Mouse (Mus musculus): ENCODE data around the gene Slc25a47. TPM values are rescaled to one million over a fixed set of nuclear protein-coding genes. Genes with fewer than 3 reads are reported as not detected.

Gene Slc25a47
- polyA plus RNA-seq, 1 experiment from 2014 or later = 12.1 TPM

DNA sequence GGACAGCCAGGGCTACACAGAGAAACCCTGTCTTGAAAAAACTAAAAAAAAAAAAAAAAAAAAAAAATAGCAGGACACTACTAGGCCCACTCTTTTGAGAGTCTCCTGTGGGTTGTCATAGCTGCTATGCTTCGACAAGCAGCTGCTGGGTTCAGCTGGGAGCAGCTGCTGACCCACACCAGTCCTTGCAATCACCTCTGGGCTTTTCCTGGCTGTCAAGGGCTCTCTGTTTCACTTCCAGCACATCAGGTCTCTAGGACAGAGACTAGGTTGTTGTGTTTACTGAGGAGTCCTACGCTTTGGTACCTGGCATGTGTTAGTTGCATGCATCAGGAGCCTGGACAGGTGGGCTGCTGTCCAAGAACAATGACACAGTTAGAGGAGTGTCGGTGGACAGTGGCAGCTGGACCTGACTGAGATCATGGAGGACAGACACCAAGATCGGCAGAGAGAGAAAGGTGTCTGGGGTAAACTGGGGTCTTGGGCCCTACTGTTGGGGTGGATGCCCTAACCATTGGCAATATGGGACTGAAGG is 13.7 kb downstream of the Slc25a47 start:
- no peak overlapping the region for H3K9ac ChIP-seq
- no peaks in the 10 kb centered on the region for H3K9me3 ChIP-seq
- no peak overlapping the region for H3K4me2 ChIP-seq
- no peaks in the 10 kb centered on the region for H3K27me3 ChIP-seq
- H3K27ac ChIP-seq (replicated peaks) = no peak overlapping the region
- 86% methylated on average over 4 of the region's 4 CpGs for WGBS
- no peak for ATAC-seq (ENCODE audit: low read depth)
- H3K4me3 ChIP-seq = no peak overlapping the region
- H3K36me3 ChIP-seq = peaks cover 14% of the 10 kb centered on the region
- peaks cover 13% of the 10 kb centered on the region for H3K4me1 ChIP-seq (replicated peaks)

DNA sequence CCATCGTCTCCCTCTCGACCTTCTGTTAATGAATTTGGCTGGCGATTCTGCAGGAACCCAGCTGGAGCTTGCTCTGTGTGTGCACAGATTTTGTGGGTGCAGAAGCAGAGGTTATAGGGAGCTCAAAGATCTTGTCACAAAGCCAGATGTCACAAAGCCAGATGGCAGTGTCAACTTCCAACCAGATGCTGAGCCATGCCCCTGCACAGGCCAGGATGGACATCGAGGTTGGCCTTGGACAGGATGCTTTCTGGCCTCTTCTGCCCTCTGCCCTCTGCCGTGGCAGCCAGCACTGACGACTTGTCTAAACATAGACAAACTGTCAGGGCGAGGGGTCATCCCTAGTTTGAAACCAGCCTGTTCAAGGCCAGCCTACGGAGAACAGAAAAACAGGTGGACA is 14.3 kb downstream of the Slc25a47 start:
- H3K27me3 ChIP-seq = no peaks in the 10 kb centered on the region
- H3K9me3 ChIP-seq = no peaks in the 10 kb centered on the region
- no peak for ATAC-seq (ENCODE audit: low read depth)
- H3K4me1 ChIP-seq (replicated peaks) = peaks cover 13% of the 10 kb centered on the region
- H3K9ac ChIP-seq = no peak overlapping the region
- H3K27ac ChIP-seq (replicated peaks) = no peak overlapping the region
- no peak overlapping the region for H3K4me2 ChIP-seq
- no peak overlapping the region for H3K4me3 ChIP-seq
- WGBS = 64% methylated on average over 8 of the region's 8 CpGs
- H3K36me3 ChIP-seq = peaks cover 8% of the 10 kb centered on the region

DNA sequence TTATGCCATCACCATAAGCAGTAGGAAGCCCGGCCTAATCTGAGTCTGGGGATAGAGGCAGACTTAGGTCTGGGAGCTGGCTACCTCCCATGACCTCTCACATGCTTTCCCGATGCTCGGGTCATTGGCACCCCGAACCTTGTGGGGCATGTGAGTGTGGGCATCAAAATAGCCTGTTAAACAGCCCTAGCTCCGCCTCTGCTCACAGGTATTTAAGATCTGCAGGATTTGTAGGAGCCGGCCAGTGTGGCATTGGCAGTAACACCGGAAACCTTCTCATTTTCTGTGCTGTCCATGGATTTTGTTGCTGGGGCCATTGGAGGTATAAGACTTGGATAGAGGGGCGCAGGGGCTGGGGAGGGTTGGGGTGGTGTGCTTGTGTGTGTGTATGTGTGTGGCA is 15.0 kb downstream of the Slc25a47 start:
- H3K4me2 ChIP-seq = no peak overlapping the region
- ATAC-seq (ENCODE audit: low read depth) = no peak
- H3K36me3 ChIP-seq = peaks cover 3% of the 10 kb centered on the region; the same call in 1 of the 2 replicates
- H3K4me1 ChIP-seq (replicated peaks) = peaks cover 13% of the 10 kb centered on the region
- no peak overlapping the region for H3K9ac ChIP-seq
- no peak overlapping the region for H3K4me3 ChIP-seq
- WGBS = 90% methylated on average over 8 of the region's 8 CpGs
- H3K27me3 ChIP-seq = no peaks in the 10 kb centered on the region
- no peak overlapping the region for H3K27ac ChIP-seq (replicated peaks)
- H3K9me3 ChIP-seq = no peaks in the 10 kb centered on the region

DNA sequence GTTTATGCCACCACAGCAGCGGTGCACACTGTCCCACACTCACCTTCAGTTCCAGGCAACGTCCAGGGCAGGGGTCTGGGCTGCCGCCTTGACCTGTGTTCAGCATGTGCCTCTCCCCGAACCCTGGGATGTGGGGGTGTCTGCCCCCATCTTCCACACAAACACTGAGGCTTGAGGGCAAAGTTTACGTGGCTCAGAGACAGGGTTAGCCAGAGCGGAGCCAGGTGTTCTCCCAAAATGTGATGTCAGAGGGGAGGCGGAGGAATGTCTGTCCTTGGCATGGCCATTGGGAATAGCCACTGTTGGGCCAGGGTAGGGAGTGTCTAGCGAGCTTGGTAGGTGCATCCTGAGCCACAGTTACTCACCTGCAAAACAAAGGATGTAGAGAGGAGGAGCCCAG is 17.0 kb downstream of the Slc25a47 start:
- WGBS = 90% methylated on average over 8 of the region's 8 CpGs
- H3K4me2 ChIP-seq = no peak overlapping the region
- ATAC-seq (ENCODE audit: low read depth) = no peak

DNA sequence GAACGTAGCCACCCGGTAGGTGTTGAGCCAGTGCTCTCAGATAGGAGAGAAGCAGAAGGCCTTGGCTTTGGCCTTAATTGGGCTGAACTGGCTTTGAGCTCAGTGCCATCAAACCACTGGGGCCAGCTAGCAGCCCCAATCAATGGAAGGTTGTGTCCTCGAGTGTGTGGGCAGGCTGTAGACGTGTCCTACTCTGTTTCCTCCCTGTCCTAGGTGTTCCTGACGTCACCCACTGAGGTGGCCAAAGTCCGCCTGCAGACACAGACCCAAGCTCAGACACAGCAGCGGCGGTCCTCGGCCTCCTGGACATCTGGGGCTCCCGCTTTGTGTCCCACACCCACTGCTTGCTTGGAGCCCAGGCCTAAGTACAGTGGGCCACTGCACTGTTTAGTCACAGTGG is 19.2 kb downstream of the Slc25a47 start:
- ATAC-seq (ENCODE audit: low read depth) = no peak
- no peaks in the 10 kb centered on the region for H3K9me3 ChIP-seq
- 93% methylated on average over 10 of the region's 10 CpGs for WGBS

More for the DNA sequence above, 17.0 kb downstream of the Slc25a47 start:
- Histone ChIP-seq H3K36me3 (peaks cover 6% of the 10 kb centered on the region; the same call in 1 of the 2 replicates), H3K4me3 (no peak overlapping the region), H3K9me3 (no peaks in the 10 kb centered on the region), H3K27ac (replicated peaks) (no peak overlapping the region), H3K9ac (no peak overlapping the region), H3K27me3 (no peaks in the 10 kb centered on the region), H3K4me1 (replicated peaks) (peaks cover 10% of the 10 kb centered on the region)

DNA sequence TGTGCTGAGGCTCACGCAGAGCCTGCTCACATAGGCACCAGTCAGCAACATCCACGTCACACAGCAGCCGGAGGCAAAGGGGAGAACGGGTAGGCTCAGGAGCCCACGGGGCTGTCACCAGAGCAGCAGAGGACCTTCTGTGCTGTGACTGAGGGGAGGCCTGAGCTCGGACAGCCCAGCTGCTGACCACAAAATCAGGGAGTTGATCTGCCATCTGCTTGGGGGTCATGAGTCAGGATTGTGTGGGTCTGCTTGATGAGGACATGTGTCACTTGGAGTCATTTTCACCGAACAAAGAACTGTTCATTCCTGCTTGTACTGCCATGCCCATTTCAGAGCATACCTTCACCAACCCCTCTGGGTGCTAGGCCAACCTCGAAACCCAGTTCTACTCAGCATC is 20.3 kb downstream of the Slc25a47 start:
- Histone ChIP-seq H3K36me3 (peaks cover 24% of the 10 kb centered on the region), H3K4me1 (replicated peaks) (no peaks in the 10 kb centered on the region), H3K4me3 (no peak overlapping the region), H3K9ac (no peak overlapping the region), H3K27ac (replicated peaks) (no peak overlapping the region), H3K4me2 (no peak overlapping the region), H3K27me3 (no peaks in the 10 kb centered on the region), H3K9me3 (no peaks in the 10 kb centered on the region)
- 81% methylated on average over 8 of the region's 8 CpGs for WGBS
- ATAC-seq (ENCODE audit: low read depth) = no peak

More for the DNA sequence above, 19.2 kb downstream of the Slc25a47 start:
- Histone ChIP-seq H3K27ac (replicated peaks) (no peak overlapping the region), H3K36me3 (peaks cover 13% of the 10 kb centered on the region), H3K27me3 (no peaks in the 10 kb centered on the region), H3K4me3 (no peak overlapping the region), H3K4me1 (replicated peaks) (peaks cover 9% of the 10 kb centered on the region), H3K9ac (no peak overlapping the region), H3K4me2 (no peak overlapping the region)

DNA sequence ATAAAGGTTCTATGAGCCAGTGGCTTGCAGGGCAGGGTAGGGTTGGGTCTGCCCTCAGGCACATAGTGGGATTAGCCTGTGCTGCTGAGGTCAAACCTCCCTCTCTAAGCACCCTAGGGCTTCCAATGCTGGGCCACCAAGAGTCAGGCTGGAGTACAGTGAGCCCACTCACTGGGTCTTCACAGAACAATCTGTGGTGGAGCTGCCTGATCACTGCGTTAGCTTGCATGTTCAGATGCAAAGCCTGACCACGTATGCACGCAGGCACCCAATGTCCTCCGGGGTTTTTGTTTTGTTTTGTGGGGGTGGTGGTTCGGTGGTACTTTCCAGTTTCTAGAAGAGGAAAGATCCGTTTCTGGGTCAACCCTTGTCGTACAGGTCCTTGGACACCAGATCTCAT is 21.3 kb downstream of the Slc25a47 start:
- H3K4me1 ChIP-seq (replicated peaks) = no peaks in the 10 kb centered on the region
- no peak for ATAC-seq (ENCODE audit: low read depth)
- H3K27ac ChIP-seq (replicated peaks) = no peak overlapping the region

DNA sequence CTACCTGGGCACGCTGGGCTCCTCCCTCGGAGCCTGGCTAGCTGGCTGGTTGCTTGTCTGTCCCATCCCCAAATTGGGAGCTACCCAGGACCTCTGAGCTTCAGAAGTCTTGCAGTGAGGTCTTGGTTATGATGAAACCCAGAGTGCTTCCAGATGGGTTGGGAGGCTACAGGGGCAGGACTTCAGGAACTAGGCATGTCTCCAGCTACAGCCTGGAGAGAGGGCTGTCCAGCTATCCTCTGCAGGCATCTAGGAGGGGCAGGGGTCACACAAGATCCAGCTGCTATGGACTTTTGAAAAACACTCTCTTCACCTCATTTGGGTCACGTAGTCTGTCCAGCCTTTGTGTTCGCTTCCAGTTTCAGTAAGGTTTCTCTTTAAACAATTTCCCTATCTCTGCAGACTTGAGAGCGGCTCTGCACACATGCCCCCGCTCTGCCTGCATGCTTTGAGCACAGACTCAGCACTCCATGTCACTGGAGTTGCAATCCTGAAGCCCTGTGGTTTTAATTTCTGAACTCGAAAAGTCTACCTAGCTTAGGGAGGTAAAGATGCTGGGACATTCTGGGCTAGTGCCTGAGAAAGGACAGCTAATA is 21.8 kb downstream of the Slc25a47 start:
- WGBS = 86% methylated on average over 7 of the region's 7 CpGs
- H3K36me3 ChIP-seq = peaks cover 39% of the 10 kb centered on the region
- H3K27ac ChIP-seq (replicated peaks) = no peak overlapping the region

More for the DNA sequence above, 21.3 kb downstream of the Slc25a47 start:
- Histone ChIP-seq H3K9me3 (no peaks in the 10 kb centered on the region), H3K27me3 (no peaks in the 10 kb centered on the region), H3K4me2 (no peak overlapping the region), H3K36me3 (peaks cover 33% of the 10 kb centered on the region), H3K4me3 (no peak overlapping the region), H3K9ac (no peak overlapping the region)
- 87% methylated on average over 7 of the region's 7 CpGs for WGBS

DNA sequence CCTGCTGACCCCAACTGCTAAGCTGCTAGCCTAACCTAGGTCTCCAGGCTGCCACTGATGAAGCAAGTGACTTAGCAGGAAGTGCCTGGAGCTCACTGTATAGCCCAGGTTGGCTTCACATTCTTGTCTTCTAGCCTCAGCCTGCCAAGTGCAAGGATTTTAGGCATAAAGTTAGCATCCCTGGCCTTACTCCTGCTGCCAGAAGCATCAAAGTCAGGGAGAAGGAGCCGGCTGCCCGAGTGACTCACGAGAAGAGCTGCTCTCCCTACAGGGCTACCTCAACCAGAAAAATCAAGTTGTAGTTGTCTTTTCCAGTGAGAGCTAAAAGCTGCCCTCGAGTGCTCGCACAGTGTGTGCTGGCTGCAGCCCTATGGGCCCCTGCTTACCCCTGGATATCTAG is 22.6 kb downstream of the Slc25a47 start:
- ATAC-seq (ENCODE audit: low read depth) = no peak
- peaks cover 47% of the 10 kb centered on the region for H3K36me3 ChIP-seq

More for the DNA sequence above, 21.8 kb downstream of the Slc25a47 start:
- H3K27me3 ChIP-seq = no peaks in the 10 kb centered on the region
- H3K9me3 ChIP-seq = no peaks in the 10 kb centered on the region
- H3K4me1 ChIP-seq (replicated peaks) = no peaks in the 10 kb centered on the region
- H3K4me2 ChIP-seq = no peak overlapping the region
- H3K9ac ChIP-seq = no peak overlapping the region
- ATAC-seq (ENCODE audit: low read depth) = no peak
- no peak overlapping the region for H3K4me3 ChIP-seq

DNA sequence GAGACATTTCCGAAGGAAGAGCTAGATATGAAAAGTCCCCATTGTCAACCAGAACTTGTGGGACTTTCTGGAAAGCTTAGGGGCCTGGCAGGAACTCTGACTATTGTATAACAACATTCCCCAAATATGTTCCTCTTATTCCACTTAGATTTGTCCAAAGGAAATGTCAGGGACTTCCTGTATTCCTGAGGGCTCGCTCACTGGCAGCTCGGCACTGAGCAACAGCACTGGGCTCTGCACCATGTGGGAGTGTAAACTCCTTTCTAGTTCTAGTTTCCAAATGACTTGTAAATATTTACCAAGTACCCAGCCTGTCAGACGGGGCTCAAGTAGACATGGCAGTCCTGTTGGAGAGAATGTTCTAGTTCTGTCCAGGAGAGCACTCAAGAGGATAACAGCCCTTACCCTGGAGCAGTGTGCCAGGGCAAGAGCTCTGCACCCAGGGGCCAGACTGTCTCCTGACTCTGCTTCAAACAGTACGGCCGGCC is 29.2 kb downstream of the Slc25a47 start:
- Histone ChIP-seq H3K27me3 (no peaks in the 10 kb centered on the region), H3K4me1 (replicated peaks) (no peaks in the 10 kb centered on the region), H3K36me3 (peaks cover 100% of the 10 kb centered on the region), H3K9me3 (no peaks in the 10 kb centered on the region), H3K4me2 (no peak overlapping the region), H3K4me3 (no peak overlapping the region), H3K9ac (no peak overlapping the region), H3K27ac (replicated peaks) (no peak overlapping the region)
- ATAC-seq (ENCODE audit: low read depth) = no peak
- WGBS = 91% methylated on average over 6 of the region's 6 CpGs

More for the DNA sequence above, 22.6 kb downstream of the Slc25a47 start:
- H3K27me3 ChIP-seq = no peaks in the 10 kb centered on the region
- 90% methylated on average over 5 of the region's 5 CpGs for WGBS
- H3K27ac ChIP-seq (replicated peaks) = no peak overlapping the region
- H3K4me2 ChIP-seq = no peak overlapping the region
- no peaks in the 10 kb centered on the region for H3K9me3 ChIP-seq
- no peaks in the 10 kb centered on the region for H3K4me1 ChIP-seq (replicated peaks)
- H3K4me3 ChIP-seq = no peak overlapping the region
- H3K9ac ChIP-seq = no peak overlapping the region

DNA sequence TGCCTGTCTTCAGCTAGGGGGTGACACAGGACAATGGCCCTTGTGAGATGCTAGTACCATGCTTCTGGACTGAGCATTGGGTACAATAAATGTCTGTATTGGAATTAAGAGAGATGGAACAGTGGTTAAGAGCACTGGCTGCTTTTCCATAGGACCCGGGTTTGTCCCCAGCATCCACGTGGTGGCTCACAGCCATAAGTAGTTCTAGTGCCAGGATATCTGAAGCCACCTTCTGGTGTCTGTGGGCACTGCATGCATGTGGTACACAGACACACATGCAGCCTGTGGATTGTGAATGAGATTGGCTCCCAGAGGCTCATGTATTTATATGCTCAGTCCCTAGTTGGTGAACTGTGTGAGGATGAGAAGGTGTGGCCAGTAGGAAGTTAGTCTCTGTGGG is 33.7 kb downstream of the Slc25a47 start:
- no peak for ATAC-seq (ENCODE audit: low read depth)
- WGBS = 75% methylated on average over 2 of the region's 2 CpGs
- Histone ChIP-seq H3K4me1 (replicated peaks) (no peaks in the 10 kb centered on the region), H3K27me3 (no peaks in the 10 kb centered on the region), H3K36me3 (peaks cover 95% of the 10 kb centered on the region), H3K4me2 (no peak overlapping the region), H3K9ac (no peak overlapping the region), H3K9me3 (no peaks in the 10 kb centered on the region), H3K4me3 (no peak overlapping the region), H3K27ac (replicated peaks) (no peak overlapping the region)

DNA sequence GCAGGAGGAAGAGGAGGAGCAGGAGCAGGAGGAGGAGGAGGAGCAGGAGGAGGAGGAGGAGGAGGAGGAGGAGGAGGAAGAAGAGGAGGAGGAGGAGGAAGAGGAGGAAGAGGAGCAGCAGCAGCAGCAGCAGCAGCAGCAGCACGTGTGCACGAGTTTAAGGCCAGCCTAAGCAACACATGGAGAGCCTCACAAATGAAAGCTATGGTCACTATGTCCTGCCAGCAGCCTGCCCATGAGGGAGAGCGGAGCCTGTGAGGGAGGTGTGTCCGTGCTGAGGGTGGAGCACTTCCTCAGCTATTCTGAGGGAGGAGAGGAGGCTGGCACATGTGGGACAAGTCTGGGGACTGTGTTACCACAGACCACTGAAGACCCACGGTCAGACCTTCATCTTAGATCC is 37.3 kb downstream of the Slc25a47 start:
- Histone ChIP-seq H3K4me3 (no peak overlapping the region), H3K4me2 (no peak overlapping the region), H3K9ac (no peak overlapping the region), H3K9me3 (no peaks in the 10 kb centered on the region), H3K27me3 (no peaks in the 10 kb centered on the region), H3K27ac (replicated peaks) (no peak overlapping the region), H3K4me1 (replicated peaks) (no peaks in the 10 kb centered on the region), H3K36me3 (peaks cover 93% of the 10 kb centered on the region)
- WGBS = 80% methylated on average over 5 of the region's 5 CpGs
- ATAC-seq (ENCODE audit: low read depth) = no peak

DNA sequence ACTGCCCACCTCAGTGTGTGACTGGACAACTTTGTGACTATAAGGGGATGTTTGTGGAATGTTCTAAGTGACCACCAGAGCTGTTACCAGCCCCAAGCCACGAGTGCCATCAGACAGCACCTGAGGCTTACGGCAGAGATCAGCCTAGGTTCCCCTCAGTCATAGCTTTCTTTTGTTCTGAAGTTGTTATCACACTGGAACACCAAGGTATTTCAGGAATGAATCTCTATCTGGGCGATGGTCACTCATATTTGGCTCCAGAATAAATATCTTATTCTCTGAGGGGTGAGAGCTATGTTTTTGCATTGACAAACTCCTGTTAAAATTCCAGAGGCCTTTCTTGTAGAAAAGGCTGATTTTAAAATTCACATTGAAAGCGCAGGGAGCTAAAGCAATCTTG is 43.3 kb downstream of the Slc25a47 start:
- Histone ChIP-seq H3K4me2 (no peak overlapping the region), H3K36me3 (peaks cover 94% of the 10 kb centered on the region), H3K4me3 (no peak overlapping the region), H3K9ac (no peak overlapping the region), H3K4me1 (replicated peaks) (no peaks in the 10 kb centered on the region), H3K27ac (replicated peaks) (no peak overlapping the region), H3K27me3 (no peaks in the 10 kb centered on the region), H3K9me3 (no peaks in the 10 kb centered on the region)
- WGBS = 92% methylated on average over 4 of the region's 4 CpGs
- ATAC-seq (ENCODE audit: low read depth) = no peak

All from neural tube, embryonic 13.5 days (tissue).